Comparison of ENCODE assay signal across 22 mouse cellular contexts in genomic region chr12:15064351-15064750, GRCm38 (mm10).
"Had no signal": no experiment of that assay in that cellular context is flagged by ENCODE, and none has a peak within 500 bp of the region (broad histone marks: within the 10 kb centered on the region; RNA-seq: fewer than 3 reads in every experiment).

No protein-coding gene starts in this region.

- H3K9ac ChIP-seq: limb, embryonic 12.5 days; limb, embryonic 15.5 days; liver, embryonic 14.5 days; liver, postnatal 0 days; lung, embryonic 14.5 days; midbrain, embryonic 13.5 days; neural tube, embryonic 13.5 days had no signal

- H3K4me2 ChIP-seq: limb, embryonic 12.5 days; limb, embryonic 15.5 days; liver, embryonic 11.5 days; lung, embryonic 14.5 days; midbrain, embryonic 13.5 days; neural tube, embryonic 13.5 days had no signal

- H3K36me3 ChIP-seq: limb, embryonic 12.5 days; limb, embryonic 15.5 days; midbrain, embryonic 13.5 days; neural tube, embryonic 13.5 days had no signal

- H3K4me1 ChIP-seq: limb, embryonic 12.5 days; limb, embryonic 15.5 days; midbrain, embryonic 13.5 days; neural tube, embryonic 13.5 days had no signal

- H3K9me3 ChIP-seq: limb, embryonic 12.5 days; limb, embryonic 15.5 days; midbrain, embryonic 13.5 days; neural tube, embryonic 13.5 days had no signal

- H3K27me3 ChIP-seq: limb, embryonic 12.5 days; limb, embryonic 15.5 days; midbrain, embryonic 13.5 days; neural tube, embryonic 13.5 days had no signal

- ATAC-seq: liver, postnatal 0 days; lung, postnatal 0 days; midbrain, embryonic 13.5 days; midbrain, embryonic 16.5 days had no signal

- H3K27ac ChIP-seq: limb, embryonic 12.5 days; limb, embryonic 15.5 days; liver, embryonic 14.5 days; macrophage; midbrain, embryonic 13.5 days; neural tube, embryonic 13.5 days had no signal

- H3K4me3 ChIP-seq: limb, embryonic 12.5 days; limb, embryonic 15.5 days; midbrain, embryonic 13.5 days; myocyte; neural tube, embryonic 13.5 days had no signal

- DNase-seq: kidney, adult 9 months; kidney, postnatal 14 days; kidney, postnatal 4 days; layer of hippocampus, postnatal 36 days; left cerebral cortex, postnatal 4 days; liver, postnatal 0 days; lung, embryonic 14.5 days; retina, postnatal 1 day; right cerebral cortex, postnatal 25 days; thymus, adult 18-20 months; thymus, postnatal 14 days; thymus, postnatal 4 days had no signal
